Mouse (Mus musculus): Measurements from ENCODE around the gene Scaf11.

DNA sequence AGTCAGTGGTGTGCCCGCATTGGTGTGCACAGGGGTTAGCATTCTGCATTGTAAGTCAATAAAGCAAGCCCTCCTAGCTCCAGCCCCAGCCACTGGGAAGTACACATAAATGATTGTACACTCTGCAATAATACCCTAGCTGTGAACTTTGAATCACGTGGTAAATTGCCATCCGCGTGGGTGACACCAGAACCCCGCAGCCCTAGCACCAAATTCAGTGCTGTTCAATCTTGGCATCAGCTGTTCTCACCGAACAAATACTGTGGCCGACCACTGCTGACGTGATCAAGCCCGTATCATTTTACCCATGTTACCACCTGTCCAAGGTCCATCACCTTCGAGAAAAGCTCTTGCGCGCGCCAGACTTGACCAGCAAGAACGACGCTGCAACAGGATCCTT, 3.2 kb upstream of the Scaf11 start:
- TF ChIP-seq CTCF (IDR thresholded peaks at IDR 0.05; ENCODE audit: control insufficient read depth, insufficient read depth, insufficient replicate concordance, low read depth, low read length) (no peak), POLR2A (IDR thresholded peaks at IDR 0.05; ENCODE audit: control insufficient read depth, low read depth, low read length) (no peak)
